Mouse (Mus musculus): ENCODE results near the gene Kcnj14. TPM values are rescaled to one million over a fixed set of nuclear protein-coding genes. Genes with fewer than 3 reads are reported as not detected.
A peak's percentile ranks its signal among the peaks of the same experiment; 100 is the strongest.

The Kcnj14 gene
- polyA plus RNA-seq, 1 experiment from 2014 or later: 0.74 TPM

DNA sequence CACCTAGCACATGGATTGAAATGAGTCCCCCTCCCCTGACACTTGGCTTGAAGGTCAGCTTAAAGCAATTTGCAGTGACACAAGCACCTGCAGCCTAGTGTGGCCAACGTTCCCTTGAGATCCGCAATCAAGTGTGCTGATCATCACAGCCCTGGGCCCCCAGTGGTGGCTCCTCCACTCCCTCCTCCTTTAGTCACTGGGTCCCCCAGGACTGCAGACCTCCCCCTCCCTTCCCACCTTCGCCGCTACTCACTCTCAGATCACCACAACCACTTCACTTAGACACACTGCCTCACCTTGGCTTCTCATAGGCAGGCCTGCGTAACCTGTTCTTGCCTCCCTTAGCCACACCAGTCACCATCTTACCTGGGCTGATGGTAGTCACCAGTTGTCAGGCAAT, 18.6 kb downstream of the Kcnj14 start:
- H3K4me3 ChIP-seq (ENCODE audit: low read depth, low read length): no peak overlapping the region
- H3K4me2 ChIP-seq: no peak overlapping the region
- no peak overlapping the region for H3K9ac ChIP-seq (ENCODE audit: low read depth, low read length)
- H3K36me3 ChIP-seq (ENCODE audit: control insufficient read depth, insufficient read depth, low read length): peaks cover 34% of the 10 kb centered on the region
- no peaks in the 10 kb centered on the region for H3K27me3 ChIP-seq (replicated peaks; ENCODE audit: control insufficient read depth, insufficient read depth, low read length)
- ATAC-seq (replicated peaks; ENCODE audit: low FRiP score) (no peak), DNase-seq (ENCODE audit: low spot score) (no peak)
- WGBS: 64% methylated on average over 5 of the region's 5 CpGs
- H3K9me3 ChIP-seq (ENCODE audit: control insufficient read depth, low read length): no peaks in the 10 kb centered on the region
- H3K27ac ChIP-seq (ENCODE audit: low read depth, low read length): no peak overlapping the region
- H3K4me1 ChIP-seq (replicated peaks; ENCODE audit: control insufficient read depth, insufficient read depth, low read length): peaks cover 3% of the 10 kb centered on the region

DNA sequence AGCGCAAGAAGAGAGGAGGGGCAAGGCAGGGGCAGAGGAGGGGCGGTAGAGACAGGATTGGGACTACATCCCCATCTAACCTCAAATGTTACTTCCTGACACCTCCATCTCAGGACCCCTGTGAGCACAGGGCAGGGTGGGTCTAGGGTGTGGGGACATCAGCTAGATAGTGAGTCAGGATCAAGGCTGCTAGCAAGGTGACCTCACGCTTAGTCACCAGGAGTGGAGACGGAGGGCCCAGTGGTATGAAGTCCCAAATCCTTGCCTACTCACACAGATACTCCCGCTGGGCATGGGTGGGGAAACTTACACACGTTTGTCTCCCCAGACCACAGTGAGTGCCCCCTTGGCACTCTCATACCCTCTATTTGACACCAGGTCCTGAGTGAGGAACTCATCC, 22.0 kb downstream of the Kcnj14 start:
- Histone ChIP-seq H3K36me3 (ENCODE audit: control insufficient read depth, insufficient read depth, low read length) (peaks cover 7% of the 10 kb centered on the region; the same call in 1 of the 2 replicates), H3K4me2 (no peak overlapping the region), H3K4me3 (ENCODE audit: low read depth, low read length) (no peak overlapping the region), H3K9me3 (ENCODE audit: control insufficient read depth, low read length) (no peaks in the 10 kb centered on the region), H3K4me1 (replicated peaks; ENCODE audit: control insufficient read depth, insufficient read depth, low read length) (peaks cover 25% of the 10 kb centered on the region), H3K9ac (ENCODE audit: low read depth, low read length) (no peak overlapping the region), H3K27me3 (replicated peaks; ENCODE audit: control insufficient read depth, insufficient read depth, low read length) (peaks cover 25% of the 10 kb centered on the region), H3K27ac (ENCODE audit: low read depth, low read length) (no peak overlapping the region)
- 79% methylated on average over 6 of the region's 6 CpGs for WGBS
- ATAC-seq (replicated peaks; ENCODE audit: low FRiP score): no peak
- no peak for DNase-seq (ENCODE audit: low spot score)

- Histone ChIP-seq H3K4me1 (replicated peaks; ENCODE audit: control insufficient read depth, insufficient read depth, low read length) (peaks cover 34% of the 10 kb centered on the region), H3K36me3 (ENCODE audit: control insufficient read depth, insufficient read depth, low read length) (0 out of 2 replicates have a peak, but pooled peaks cover under 1% of the 10 kb centered on the region), H3K27ac (ENCODE audit: low read depth, low read length) (no peak overlapping the region), H3K4me3 (ENCODE audit: low read depth, low read length) (peak overlapping the region; percentile 40), H3K27me3 (replicated peaks; ENCODE audit: control insufficient read depth, insufficient read depth, low read length) (peaks cover 37% of the 10 kb centered on the region), H3K9me3 (ENCODE audit: control insufficient read depth, low read length) (no peaks in the 10 kb centered on the region), H3K4me2 (peak overlapping the region; percentile 63), H3K9ac (ENCODE audit: low read depth, low read length) (no peak overlapping the region)
- WGBS: 3% methylated on average over 12 of the region's 12 CpGs
- ATAC-seq (replicated peaks; ENCODE audit: low FRiP score) (peak; percentile 57), DNase-seq (ENCODE audit: low spot score) (peak; percentile 90)
These were observed 23.2 kb downstream of the Kcnj14 start for GRCm38 (mm10) chr7:45801348-45801747.

GRCm38 (mm10) chr7:45800546-45801204, 23.9 kb downstream of the Kcnj14 start:
- Histone ChIP-seq H3K4me3 (ENCODE audit: low read depth, low read length) (peak overlapping the region; percentile 40), H3K27ac (ENCODE audit: low read depth, low read length) (no peak overlapping the region), H3K4me2 (peak overlapping the region; percentile 63), H3K4me1 (replicated peaks; ENCODE audit: control insufficient read depth, insufficient read depth, low read length) (peaks cover 34% of the 10 kb centered on the region), H3K36me3 (ENCODE audit: control insufficient read depth, insufficient read depth, low read length) (no peaks in the 10 kb centered on the region), H3K9me3 (ENCODE audit: control insufficient read depth, low read length) (no peaks in the 10 kb centered on the region), H3K27me3 (replicated peaks; ENCODE audit: control insufficient read depth, insufficient read depth, low read length) (peaks cover 37% of the 10 kb centered on the region), H3K9ac (ENCODE audit: low read depth, low read length) (no peak overlapping the region)
- peak; percentile 68 for ATAC-seq (replicated peaks; ENCODE audit: low FRiP score)
- peak; percentile 69 for DNase-seq (ENCODE audit: low spot score)
- WGBS: 6% methylated on average over 22 of the region's 25 CpGs

DNA sequence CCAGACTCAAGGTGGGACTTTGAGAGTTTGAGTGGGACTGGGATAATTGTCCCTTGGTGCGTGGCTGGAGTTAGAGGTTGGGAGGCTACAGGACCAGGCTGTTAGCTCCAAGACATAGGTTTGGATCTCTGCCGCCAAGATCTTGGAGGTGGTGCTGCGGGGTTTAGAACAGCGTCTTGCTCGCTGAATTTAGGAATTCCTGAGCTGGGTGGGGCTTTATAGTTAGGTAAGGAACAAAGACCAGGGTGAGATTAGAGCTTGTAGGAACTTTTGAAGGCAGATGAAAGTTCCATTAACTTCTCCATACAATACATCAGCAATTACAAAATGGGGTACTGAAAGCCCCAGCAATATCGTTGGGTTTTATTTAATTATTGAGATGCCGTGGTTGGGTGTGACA, 24.6 kb downstream of the Kcnj14 start:
- peaks cover 43% of the 10 kb centered on the region for H3K27me3 ChIP-seq (replicated peaks; ENCODE audit: control insufficient read depth, insufficient read depth, low read length)
- H3K9ac ChIP-seq (ENCODE audit: low read depth, low read length): no peak overlapping the region
- no peak for DNase-seq (ENCODE audit: low spot score)
- H3K4me3 ChIP-seq (ENCODE audit: low read depth, low read length): no peak overlapping the region
- H3K27ac ChIP-seq (ENCODE audit: low read depth, low read length): no peak overlapping the region
- no peaks in the 10 kb centered on the region for H3K36me3 ChIP-seq (ENCODE audit: control insufficient read depth, insufficient read depth, low read length)
- H3K4me1 ChIP-seq (replicated peaks; ENCODE audit: control insufficient read depth, insufficient read depth, low read length): peaks cover 34% of the 10 kb centered on the region
- 36% methylated on average over 7 of the region's 7 CpGs for WGBS
- no peak for ATAC-seq (replicated peaks; ENCODE audit: low FRiP score)
- H3K4me2 ChIP-seq: peak overlapping the region; percentile 63
- H3K9me3 ChIP-seq (ENCODE audit: control insufficient read depth, low read length): no peaks in the 10 kb centered on the region

DNA sequence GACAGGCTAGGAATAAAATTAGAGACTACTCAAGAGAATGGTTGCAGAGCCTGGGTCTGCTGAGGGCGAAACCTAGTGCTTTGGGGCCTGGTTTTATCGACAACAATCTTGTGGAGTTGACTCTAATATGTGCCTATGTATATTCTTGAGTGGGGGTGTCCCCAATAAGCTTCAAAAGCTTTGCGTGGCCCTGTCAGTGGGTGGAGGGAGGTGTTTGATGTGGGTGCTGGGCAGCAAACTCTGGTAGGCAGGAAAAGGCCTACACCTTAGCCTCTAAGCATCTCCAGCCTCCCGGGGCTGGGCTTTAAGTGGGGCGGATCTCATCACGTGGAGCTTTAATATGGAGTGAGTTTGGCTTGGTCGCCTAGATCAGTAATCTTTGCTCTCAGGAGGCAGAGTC, 25.7 kb downstream of the Kcnj14 start:
- peak overlapping the region; percentile 92 for H3K4me2 ChIP-seq
- H3K36me3 ChIP-seq (ENCODE audit: control insufficient read depth, insufficient read depth, low read length): no peaks in the 10 kb centered on the region
- ATAC-seq (replicated peaks; ENCODE audit: low FRiP score): no peak
- 45% methylated on average over 7 of the region's 7 CpGs for WGBS
- no peak overlapping the region for H3K9ac ChIP-seq (ENCODE audit: low read depth, low read length)
- no peaks in the 10 kb centered on the region for H3K9me3 ChIP-seq (ENCODE audit: control insufficient read depth, low read length)
- peaks cover 53% of the 10 kb centered on the region for H3K27me3 ChIP-seq (replicated peaks; ENCODE audit: control insufficient read depth, insufficient read depth, low read length)
- H3K27ac ChIP-seq (ENCODE audit: low read depth, low read length): no peak overlapping the region
- H3K4me1 ChIP-seq (replicated peaks; ENCODE audit: control insufficient read depth, insufficient read depth, low read length): peaks cover 34% of the 10 kb centered on the region
- peak overlapping the region; percentile 54; the same call in 1 of the 2 replicates for H3K4me3 ChIP-seq (ENCODE audit: low read depth, low read length)
- DNase-seq (ENCODE audit: low spot score): no peak

DNA sequence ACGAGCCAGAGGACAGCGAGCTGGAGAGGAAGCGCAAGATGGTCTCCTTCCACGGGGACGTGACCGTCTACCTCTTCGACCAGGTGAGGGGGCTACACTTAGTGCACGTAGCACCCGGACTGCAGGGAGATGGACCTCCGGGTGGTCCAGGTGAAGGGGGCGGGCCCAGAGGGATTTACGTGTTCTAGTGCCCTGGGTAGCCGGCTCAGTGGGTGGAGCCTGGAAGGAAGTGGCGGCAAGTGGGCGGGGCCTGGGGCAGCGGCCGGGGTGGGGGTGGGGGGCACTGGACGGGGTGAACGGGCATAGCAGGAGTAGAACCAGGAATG, 26.1 kb downstream of the Kcnj14 start:
- 2% methylated on average over 19 of the region's 19 CpGs for WGBS
- no peaks in the 10 kb centered on the region for H3K9me3 ChIP-seq (ENCODE audit: control insufficient read depth, low read length)
- H3K4me1 ChIP-seq (replicated peaks; ENCODE audit: control insufficient read depth, insufficient read depth, low read length): peaks cover 34% of the 10 kb centered on the region
- no peak for ATAC-seq (replicated peaks; ENCODE audit: low FRiP score)
- peak overlapping the region; percentile 35 for H3K9ac ChIP-seq (ENCODE audit: low read depth, low read length)
- H3K27me3 ChIP-seq (replicated peaks; ENCODE audit: control insufficient read depth, insufficient read depth, low read length): peaks cover 58% of the 10 kb centered on the region
- no peak overlapping the region for H3K27ac ChIP-seq (ENCODE audit: low read depth, low read length)
- H3K4me3 ChIP-seq (ENCODE audit: low read depth, low read length): peak overlapping the region; percentile 54
- no peaks in the 10 kb centered on the region for H3K36me3 ChIP-seq (ENCODE audit: control insufficient read depth, insufficient read depth, low read length)
- no peak for DNase-seq (ENCODE audit: low spot score)
- peak overlapping the region; percentile 92 for H3K4me2 ChIP-seq

GRCm38 (mm10) chr7:45797661-45798510, 26.7 kb downstream of the Kcnj14 start:
- no peaks in the 10 kb centered on the region for H3K9me3 ChIP-seq (ENCODE audit: control insufficient read depth, low read length)
- 2% methylated on average over 59 of the region's 60 CpGs for WGBS
- peak overlapping the region; percentile 54 for H3K4me3 ChIP-seq (ENCODE audit: low read depth, low read length)
- H3K36me3 ChIP-seq (ENCODE audit: control insufficient read depth, insufficient read depth, low read length): no peaks in the 10 kb centered on the region
- peak overlapping the region; percentile 35 for H3K9ac ChIP-seq (ENCODE audit: low read depth, low read length)
- peak overlapping the region; percentile 92 for H3K4me2 ChIP-seq
- no peak overlapping the region for H3K27ac ChIP-seq (ENCODE audit: low read depth, low read length)
- ATAC-seq (replicated peaks; ENCODE audit: low FRiP score) (no peak), DNase-seq (ENCODE audit: low spot score) (no peak)
- peaks cover 34% of the 10 kb centered on the region for H3K4me1 ChIP-seq (replicated peaks; ENCODE audit: control insufficient read depth, insufficient read depth, low read length)
- peaks cover 64% of the 10 kb centered on the region for H3K27me3 ChIP-seq (replicated peaks; ENCODE audit: control insufficient read depth, insufficient read depth, low read length)
